Mouse (Mus musculus) liver, postnatal 0 days (tissue): ENCODE measurements around the gene Cacng4.

ENCODE experiments used
- CTCF ChIP-seq: sonication (generic); IDR thresholded peaks from 2 replicates; pipeline ENCODE4 v1.5.1; 2016; ENCODE audit warnings: antibody characterized with exemption, low read depth
- EP300 ChIP-seq: IDR thresholded peaks from 2 replicates; pipeline ENCODE4 v1.6.1; 2016; ENCODE audit warnings: antibody characterized with exemption, low read depth, mild to moderate bottlenecking

GRCm38 (mm10) chr11:107688480-107688879 is 105.9 kb downstream of the Cacng4 start:
- TF ChIP-seq CTCF: no peak
- no peak for TF ChIP-seq EP300
